ENCODE assay signal across 18 mouse cellular contexts in the genomic region with DNA sequence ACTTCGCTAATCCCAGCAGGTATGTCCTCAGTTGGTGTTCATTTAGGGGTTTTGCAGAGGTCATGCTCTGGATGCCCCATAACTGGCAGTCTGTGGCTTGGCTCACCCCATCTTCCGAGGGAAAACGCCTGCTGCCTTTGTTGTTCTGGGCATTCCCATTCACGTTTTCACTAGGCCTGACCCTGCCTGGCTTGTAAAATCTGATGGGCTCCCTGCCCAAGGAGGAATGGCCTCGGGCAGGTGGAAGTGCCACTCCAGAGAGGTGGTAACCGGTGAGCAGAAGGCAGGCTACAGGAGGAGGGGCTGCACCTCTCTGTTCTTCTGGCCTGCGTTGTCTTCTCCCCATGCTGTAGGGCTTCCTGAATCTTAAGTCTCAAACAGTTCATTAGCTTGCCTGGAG.
DNase-seq lines count a peak whose midpoint lies in the region; ATAC-seq and TF ChIP-seq lines count a peak whose summit lies in the region.
"Had no signal": no experiment of that assay in that cellular context is flagged by ENCODE, and none has a peak within 500 bp of the region (broad histone marks: within the 10 kb centered on the region; RNA-seq: fewer than 3 reads in every experiment).

No protein-coding gene starts in this region.

- H3K36me3 ChIP-seq in kidney, embryonic 16.5 days (ENCODE audit: insufficient read depth, low read length) = no peaks in the 10 kb centered on the region
- no peaks in the 10 kb centered on the region for H3K36me3 ChIP-seq in lung, postnatal 0 days (ENCODE audit: insufficient read depth, low read length)
- H3K36me3 ChIP-seq: embryonic facial prominence, embryonic 13.5 days; G1E; hindbrain, embryonic 15.5 days; limb, embryonic 12.5 days had no signal

- no peak overlapping the region for H3K27ac ChIP-seq in kidney, embryonic 16.5 days (ENCODE audit: low read length)
- H3K27ac ChIP-seq in lung, postnatal 0 days (ENCODE audit: low read length) = no peak overlapping the region
- H3K27ac ChIP-seq: embryonic facial prominence, embryonic 13.5 days; hindbrain, embryonic 15.5 days; limb, embryonic 12.5 days; liver, embryonic 14.5 days had no signal

- DNase-seq in cerebellum, postnatal 14 days = peak; percentile 57 to 66
- no peak for DNase-seq in cerebellum, adult 18-20 months
- DNase-seq in kidney, adult 11 months = peak; percentile 2
- DNase-seq in lung, postnatal 0 days (ENCODE audit: low spot score) = peak; percentile 37
- no peak for DNase-seq in lung, postnatal 25 days (ENCODE audit: low spot score)
- DNase-seq in large intestine, adult 2 months (ENCODE audit: low read depth, low spot score) = peak; percentile 38
- no peak for DNase-seq in left cerebral cortex, adult 9 months (ENCODE audit: low spot score in 2 of 2)
- DNase-seq: spleen, adult 18-20 months; thymus, postnatal 25 days had no signal

- no peak for ATAC-seq in kidney, embryonic 16.5 days (ENCODE audit: low FRiP score, low TSS enrichment)
- ATAC-seq in lung, postnatal 0 days = peak; percentile 53
- ATAC-seq: activated CD4-positive, CD25-positive, alpha-beta regulatory T cell, adult 4 months; intestine, embryonic 16.5 days; midbrain, embryonic 16.5 days had no signal

- no peaks in the 10 kb centered on the region for H3K4me1 ChIP-seq in kidney, embryonic 16.5 days (ENCODE audit: insufficient read depth, low read length)
- H3K4me1 ChIP-seq in lung, postnatal 0 days (ENCODE audit: insufficient read depth, low read depth, low read length) = no peaks in the 10 kb centered on the region
- H3K4me1 ChIP-seq: embryonic facial prominence, embryonic 13.5 days; hindbrain, embryonic 15.5 days; limb, embryonic 12.5 days had no signal

- WGBS in kidney, embryonic 16.5 days = 61% methylated on average over 7 of the region's 7 CpGs
- 46% methylated on average over 7 of the region's 7 CpGs for WGBS in lung, postnatal 0 days
- WGBS in large intestine, adult 2 months = 55% methylated on average over 7 of the region's 7 CpGs

- H3K9ac ChIP-seq in kidney, embryonic 16.5 days (replicated peaks; ENCODE audit: low read length) = no peak overlapping the region
- no peak overlapping the region for H3K9ac ChIP-seq in lung, postnatal 0 days (replicated peaks; ENCODE audit: low read depth)
- H3K9ac ChIP-seq: embryonic facial prominence, embryonic 13.5 days; hindbrain, embryonic 15.5 days; limb, embryonic 12.5 days; liver, embryonic 14.5 days had no signal

- TF ChIP-seq CTCF in lung, postnatal 0 days (IDR thresholded peaks at IDR 0.05) = no peak

- H3K27me3 ChIP-seq in kidney, embryonic 16.5 days (ENCODE audit: insufficient read depth, low read length) = no peaks in the 10 kb centered on the region
- H3K27me3 ChIP-seq in lung, postnatal 0 days (replicated peaks; ENCODE audit: insufficient read depth, low read length) = no peaks in the 10 kb centered on the region
- H3K27me3 ChIP-seq: embryonic facial prominence, embryonic 13.5 days; hindbrain, embryonic 15.5 days; limb, embryonic 12.5 days had no signal

- no peak overlapping the region for H3K4me3 ChIP-seq in kidney, embryonic 16.5 days (ENCODE audit: low read length)
- H3K4me3 ChIP-seq in lung, postnatal 0 days (ENCODE audit: low read depth, low read length) = no peak overlapping the region
- H3K4me3 ChIP-seq: embryonic facial prominence, embryonic 13.5 days; hindbrain, embryonic 15.5 days; limb, embryonic 12.5 days had no signal

- no peaks in the 10 kb centered on the region for H3K9me3 ChIP-seq in kidney, embryonic 16.5 days (ENCODE audit: low read length)
- H3K9me3 ChIP-seq in lung, postnatal 0 days (ENCODE audit: low read length) = no peaks in the 10 kb centered on the region
- H3K9me3 ChIP-seq: embryonic facial prominence, embryonic 13.5 days; hindbrain, embryonic 15.5 days; limb, embryonic 12.5 days had no signal

- no peak for TF ChIP-seq EP300 in lung, postnatal 0 days (IDR thresholded peaks at IDR 0.05)

- H3K4me2 ChIP-seq in kidney, embryonic 16.5 days (replicated peaks; ENCODE audit: low read depth, low read length) = no peak overlapping the region
- H3K4me2 ChIP-seq in lung, postnatal 0 days (replicated peaks; ENCODE audit: low read depth, low read length) = no peak overlapping the region
- H3K4me2 ChIP-seq: embryonic facial prominence, embryonic 13.5 days; hindbrain, embryonic 15.5 days; limb, embryonic 12.5 days had no signal

Comparison
In these comparisons a context has a peak if more than half of its experiments do, and no peak if none do; other contexts are left out.
1. DNase-seq: peak in cerebellum, postnatal 14 days (2 of 2), kidney, adult 11 months (single experiment), lung, postnatal 0 days (single experiment) and large intestine, adult 2 months (single experiment); none in cerebellum, adult 18-20 months (0 of 2), lung, postnatal 25 days (single experiment) and left cerebral cortex, adult 9 months (0 of 2).